Mouse (Mus musculus): ENCODE data around the gene Pard3. TPM values are rescaled to one million over a fixed set of nuclear protein-coding genes. Genes with fewer than 3 reads are reported as not detected.

The Pard3 gene
- polyA plus RNA-seq, 1 experiment, result 13.2 TPM

DNA sequence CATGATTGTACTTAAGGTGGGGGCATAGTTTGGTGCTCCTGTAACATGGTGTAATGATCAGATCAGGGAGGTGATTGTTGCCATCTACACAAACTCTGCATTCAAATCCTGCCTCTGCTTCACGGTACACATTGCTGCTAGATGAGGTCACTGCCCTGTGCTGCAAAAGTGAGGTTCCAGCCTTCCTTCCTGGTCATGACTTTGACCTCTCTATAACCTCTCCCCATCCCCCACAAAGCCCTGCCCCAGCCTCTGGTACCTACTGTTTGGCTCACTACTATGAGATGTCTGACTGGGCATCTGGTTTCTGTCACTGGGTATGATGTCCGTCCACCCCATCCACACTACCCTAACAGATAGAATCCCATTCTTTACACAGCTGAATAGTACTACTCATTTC, 408.5 kb downstream of the Pard3 start:
- no peaks in the 10 kb centered on the region for H3K27me3 ChIP-seq (ENCODE audit: control insufficient read depth, insufficient read depth, low read length)
- no peak for DNase-seq
- H3K4me1 ChIP-seq (ENCODE audit: control insufficient read depth, insufficient read depth, low read length), result no peaks in the 10 kb centered on the region
- no peak overlapping the region for H3K4me3 ChIP-seq (replicated peaks; ENCODE audit: insufficient read depth, low read depth, low read length)
- 81% methylated on average over 2 of the region's 2 CpGs for WGBS
- no peak overlapping the region for H3K27ac ChIP-seq (ENCODE audit: insufficient read depth, low read length)
- TF ChIP-seq POLR2A (IDR thresholded peaks at IDR 0.05; ENCODE audit: borderline replicate concordance, insufficient read depth, low read length) (no peak), CTCF (IDR thresholded peaks at IDR 0.05; ENCODE audit: borderline replicate concordance, insufficient read depth, low read depth, low read length) (no peak)

DNA sequence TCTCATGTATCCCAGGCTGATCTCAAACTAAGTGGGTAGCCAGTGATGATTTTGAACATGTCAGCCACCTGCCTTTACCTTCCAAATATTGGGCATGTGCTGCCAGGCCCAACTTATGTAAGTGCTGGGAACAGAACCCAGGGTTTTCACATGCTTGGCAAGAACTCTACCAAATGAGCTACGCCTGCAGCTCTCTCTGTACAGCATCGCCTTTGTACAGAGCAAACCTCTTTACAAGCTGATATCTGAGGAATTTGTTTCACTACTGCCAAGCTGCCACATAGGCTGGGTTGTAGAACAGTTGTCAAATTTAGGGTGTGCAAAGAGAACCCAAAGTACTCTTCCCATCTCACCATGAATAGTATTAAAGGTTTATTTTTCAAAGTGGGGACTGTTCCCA, 416.3 kb downstream of the Pard3 start:
- Histone ChIP-seq H3K27ac (ENCODE audit: insufficient read depth, low read length) (no peak overlapping the region), H3K4me3 (replicated peaks; ENCODE audit: insufficient read depth, low read depth, low read length) (no peak overlapping the region), H3K4me1 (ENCODE audit: control insufficient read depth, insufficient read depth, low read length) (no peaks in the 10 kb centered on the region), H3K27me3 (ENCODE audit: control insufficient read depth, insufficient read depth, low read length) (no peaks in the 10 kb centered on the region)
- WGBS, result 73% methylated on average over 2 of the region's 2 CpGs
- DNase-seq, result peak in 1 of 2 experiments; percentile 1
- TF ChIP-seq CTCF (IDR thresholded peaks at IDR 0.05; ENCODE audit: borderline replicate concordance, insufficient read depth, low read depth, low read length), result no peak
- no peak for TF ChIP-seq POLR2A (IDR thresholded peaks at IDR 0.05; ENCODE audit: borderline replicate concordance, insufficient read depth, low read length)

DNA sequence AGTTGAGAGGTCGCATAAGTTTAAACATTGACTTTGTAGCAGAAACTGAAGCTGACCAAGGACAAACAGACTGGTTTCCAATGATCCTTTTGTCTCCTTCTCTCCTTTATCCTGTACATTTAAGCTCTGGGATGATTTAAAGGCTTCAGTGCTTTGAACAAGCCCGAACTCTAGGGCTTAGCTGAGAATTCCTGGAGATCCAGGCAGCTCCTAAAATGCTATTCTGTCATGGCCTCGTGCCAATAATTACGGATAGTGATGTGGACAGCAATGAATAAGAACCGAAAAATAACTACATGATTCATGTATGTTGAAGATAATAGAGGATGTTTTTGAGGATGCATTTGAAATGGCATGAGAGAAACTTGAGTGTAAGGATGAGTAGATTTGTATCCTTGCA, 421.9 kb downstream of the Pard3 start:
- 67% methylated on average over 5 of the region's 5 CpGs for WGBS
- Histone ChIP-seq H3K27me3 (ENCODE audit: control insufficient read depth, insufficient read depth, low read length) (no peaks in the 10 kb centered on the region), H3K4me1 (ENCODE audit: control insufficient read depth, insufficient read depth, low read length) (no peaks in the 10 kb centered on the region), H3K4me3 (replicated peaks; ENCODE audit: insufficient read depth, low read depth, low read length) (no peak overlapping the region), H3K27ac (ENCODE audit: insufficient read depth, low read length) (no peak overlapping the region)
- DNase-seq, result no peak
- no peak for TF ChIP-seq CTCF (IDR thresholded peaks at IDR 0.05; ENCODE audit: borderline replicate concordance, insufficient read depth, low read depth, low read length)
- no peak for TF ChIP-seq POLR2A (IDR thresholded peaks at IDR 0.05; ENCODE audit: borderline replicate concordance, insufficient read depth, low read length)

DNA sequence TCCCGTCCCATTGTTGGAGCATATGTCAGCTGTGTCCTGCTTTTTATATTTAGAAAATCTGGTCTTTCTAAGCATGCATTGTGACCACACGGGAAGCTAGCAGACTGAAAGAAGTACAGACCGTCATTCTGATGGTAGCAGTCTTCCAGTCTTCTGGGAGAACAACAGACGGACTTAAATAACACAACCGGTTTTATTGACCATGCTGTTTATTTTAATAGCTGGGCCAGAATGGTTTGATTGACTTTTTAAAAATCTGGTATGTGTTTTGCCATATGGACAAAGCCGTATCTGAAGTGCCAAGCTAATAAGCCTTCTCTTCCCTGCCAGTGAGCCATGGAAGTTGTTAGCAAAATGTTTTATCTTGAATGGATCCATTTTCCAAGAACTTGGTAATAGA, 428.3 kb downstream of the Pard3 start:
- no peaks in the 10 kb centered on the region for H3K4me1 ChIP-seq (ENCODE audit: control insufficient read depth, insufficient read depth, low read length)
- no peaks in the 10 kb centered on the region for H3K27me3 ChIP-seq (ENCODE audit: control insufficient read depth, insufficient read depth, low read length)
- no peak overlapping the region for H3K4me3 ChIP-seq (replicated peaks; ENCODE audit: insufficient read depth, low read depth, low read length)
- TF ChIP-seq CTCF (IDR thresholded peaks at IDR 0.05; ENCODE audit: borderline replicate concordance, insufficient read depth, low read depth, low read length) (no peak), POLR2A (IDR thresholded peaks at IDR 0.05; ENCODE audit: borderline replicate concordance, insufficient read depth, low read length) (no peak)
- WGBS, result 53% methylated on average over 6 of the region's 6 CpGs
- H3K27ac ChIP-seq (ENCODE audit: insufficient read depth, low read length), result no peak overlapping the region
- no peak for DNase-seq

DNA sequence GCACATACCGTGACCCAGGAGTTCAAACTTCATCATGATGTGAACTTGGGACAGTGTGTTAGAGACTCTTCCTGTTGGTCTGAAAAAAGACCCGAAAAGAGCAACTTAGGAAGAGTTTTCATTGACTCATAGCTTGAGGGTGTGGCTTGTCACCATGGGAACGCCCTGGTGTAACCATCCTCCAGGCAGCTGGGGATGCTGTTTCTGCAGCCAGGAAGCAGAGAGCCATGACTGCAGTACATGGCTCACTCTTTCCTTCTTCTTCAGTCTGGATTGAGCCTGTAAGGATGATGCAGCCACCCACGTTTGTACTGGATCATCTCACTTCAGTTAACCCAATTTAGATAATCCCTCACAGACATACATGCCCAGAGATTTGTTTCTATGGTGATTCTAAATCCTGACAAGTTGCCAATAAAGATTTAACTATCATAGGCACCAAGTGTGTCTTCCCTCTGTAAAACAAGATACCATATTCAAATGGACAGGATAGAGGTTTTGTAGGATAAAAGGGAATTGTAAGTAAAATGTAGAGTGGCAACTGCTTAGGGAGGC, 431.6 kb downstream of the Pard3 start:
- no peak for TF ChIP-seq POLR2A (IDR thresholded peaks at IDR 0.05; ENCODE audit: borderline replicate concordance, insufficient read depth, low read length)
- no peak for TF ChIP-seq CTCF (IDR thresholded peaks at IDR 0.05; ENCODE audit: borderline replicate concordance, insufficient read depth, low read depth, low read length)
- no peaks in the 10 kb centered on the region for H3K4me1 ChIP-seq (ENCODE audit: control insufficient read depth, insufficient read depth, low read length)
- 67% methylated on average over 4 of the region's 4 CpGs for WGBS
- H3K4me3 ChIP-seq (replicated peaks; ENCODE audit: insufficient read depth, low read depth, low read length), result no peak overlapping the region
- H3K27ac ChIP-seq (ENCODE audit: insufficient read depth, low read length), result no peak overlapping the region
- H3K27me3 ChIP-seq (ENCODE audit: control insufficient read depth, insufficient read depth, low read length), result no peaks in the 10 kb centered on the region
- no peak for DNase-seq

DNA sequence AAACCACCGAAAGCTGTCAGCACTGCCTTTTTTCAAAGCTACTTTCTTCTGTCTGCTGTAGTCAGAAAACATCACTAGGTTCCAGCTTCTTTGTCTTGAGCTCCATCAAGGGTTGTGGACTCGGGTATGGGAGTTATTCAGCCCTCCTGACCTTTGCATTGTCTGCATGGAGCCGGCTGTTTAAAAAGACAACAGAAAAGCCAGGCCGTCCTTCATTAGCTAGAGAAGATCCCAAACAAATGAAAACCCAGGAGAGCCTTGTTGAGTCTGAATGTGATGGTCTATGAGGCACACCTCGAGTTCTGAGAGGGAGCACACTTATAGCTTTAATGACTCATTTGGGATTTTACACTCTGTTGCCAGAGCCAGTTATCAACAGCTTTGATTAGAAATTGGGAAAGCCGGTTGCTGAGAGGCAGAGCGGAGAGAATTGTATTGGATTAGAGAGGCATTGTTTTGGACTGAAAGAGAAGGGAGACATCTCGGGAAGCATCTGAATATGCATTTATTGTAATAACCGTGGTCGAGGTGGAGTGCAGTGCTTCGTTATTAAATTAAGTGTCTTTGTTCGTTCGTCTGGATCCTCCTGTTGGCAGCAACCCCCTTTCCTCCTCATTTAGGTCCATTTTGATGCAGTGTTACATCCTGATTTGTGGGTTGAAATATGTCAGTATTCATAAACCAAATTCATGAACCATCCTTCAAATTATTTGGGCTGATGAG, 435.5 kb downstream of the Pard3 start:
- no peak for DNase-seq
- Histone ChIP-seq H3K4me1 (ENCODE audit: control insufficient read depth, insufficient read depth, low read length) (no peaks in the 10 kb centered on the region), H3K27me3 (ENCODE audit: control insufficient read depth, insufficient read depth, low read length) (no peaks in the 10 kb centered on the region), H3K27ac (ENCODE audit: insufficient read depth, low read length) (no peak overlapping the region), H3K4me3 (replicated peaks; ENCODE audit: insufficient read depth, low read depth, low read length) (no peak overlapping the region)
- TF ChIP-seq CTCF (IDR thresholded peaks at IDR 0.05; ENCODE audit: borderline replicate concordance, insufficient read depth, low read depth, low read length) (no peak), POLR2A (IDR thresholded peaks at IDR 0.05; ENCODE audit: borderline replicate concordance, insufficient read depth, low read length) (no peak)
- WGBS, result 51% methylated on average over 13 of the region's 13 CpGs

DNA sequence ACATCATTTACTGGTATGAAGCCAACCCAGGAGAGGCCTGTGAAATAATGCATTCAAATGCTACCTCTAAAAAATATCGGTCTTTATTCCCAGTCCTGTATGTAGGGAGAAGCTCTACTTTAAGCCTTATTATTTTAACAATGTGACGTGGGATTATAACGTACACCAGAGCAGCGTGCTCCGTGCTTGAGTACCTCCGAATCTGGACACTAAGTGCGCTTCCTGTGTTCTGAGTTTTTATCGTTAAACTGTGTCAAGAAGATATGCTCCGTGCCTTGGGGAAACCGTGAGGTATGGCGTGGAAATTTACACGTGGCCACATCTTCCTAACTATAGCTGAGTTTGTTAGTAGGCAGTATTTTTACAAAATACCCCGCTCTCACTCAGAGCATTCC, 436.0 kb downstream of the Pard3 start:
- Histone ChIP-seq H3K4me1 (ENCODE audit: control insufficient read depth, insufficient read depth, low read length) (no peaks in the 10 kb centered on the region), H3K27ac (ENCODE audit: insufficient read depth, low read length) (no peak overlapping the region), H3K27me3 (ENCODE audit: control insufficient read depth, insufficient read depth, low read length) (no peaks in the 10 kb centered on the region), H3K4me3 (replicated peaks; ENCODE audit: insufficient read depth, low read depth, low read length) (no peak overlapping the region)
- no peak for DNase-seq
- TF ChIP-seq POLR2A (IDR thresholded peaks at IDR 0.05; ENCODE audit: borderline replicate concordance, insufficient read depth, low read length) (no peak), CTCF (IDR thresholded peaks at IDR 0.05; ENCODE audit: borderline replicate concordance, insufficient read depth, low read depth, low read length) (no peak)
- 79% methylated on average over 13 of the region's 13 CpGs for WGBS

DNA sequence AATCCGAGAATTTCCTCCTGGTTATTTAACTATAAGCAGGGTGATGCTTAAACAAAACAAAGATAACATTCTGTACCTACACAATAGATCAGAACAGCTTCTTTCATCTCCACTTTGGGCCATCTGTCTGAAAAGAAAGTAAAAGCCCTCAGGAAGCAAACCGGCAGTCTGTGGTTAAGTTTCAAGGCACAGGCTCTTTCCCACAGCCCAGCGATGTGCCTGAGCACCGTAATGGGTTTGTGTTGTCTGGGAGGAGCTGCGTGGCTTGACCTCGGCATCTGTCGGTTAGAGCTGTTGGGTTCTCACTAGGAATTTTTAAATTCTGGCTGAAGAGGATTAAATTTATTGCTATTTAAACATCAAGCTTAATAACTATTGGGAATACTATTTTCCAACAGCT, 436.5 kb downstream of the Pard3 start:
- DNase-seq, result no peak
- Histone ChIP-seq H3K27ac (ENCODE audit: insufficient read depth, low read length) (no peak overlapping the region), H3K27me3 (ENCODE audit: control insufficient read depth, insufficient read depth, low read length) (no peaks in the 10 kb centered on the region), H3K4me1 (ENCODE audit: control insufficient read depth, insufficient read depth, low read length) (no peaks in the 10 kb centered on the region), H3K4me3 (replicated peaks; ENCODE audit: insufficient read depth, low read depth, low read length) (no peak overlapping the region)
- 37% methylated on average over 7 of the region's 7 CpGs for WGBS
- TF ChIP-seq CTCF (IDR thresholded peaks at IDR 0.05; ENCODE audit: borderline replicate concordance, insufficient read depth, low read depth, low read length), result no peak
- TF ChIP-seq POLR2A (IDR thresholded peaks at IDR 0.05; ENCODE audit: borderline replicate concordance, insufficient read depth, low read length), result no peak

All from cerebellum, adult 2 months (tissue).